Mouse (Mus musculus) CD8-positive naive resting alpha-beta T cell, adult 2 months (primary cell): ENCODE data around the gene Fsd1.

ENCODE experiments used
- DNase-seq, 2 experiments: peaks; one replicate each; pipeline ENCODE4 v3.0.0; 2022; ENCODE audit warnings: low read depth in 2 of 2, low spot score in 2 of 2

Fsd1 gene

DNA sequence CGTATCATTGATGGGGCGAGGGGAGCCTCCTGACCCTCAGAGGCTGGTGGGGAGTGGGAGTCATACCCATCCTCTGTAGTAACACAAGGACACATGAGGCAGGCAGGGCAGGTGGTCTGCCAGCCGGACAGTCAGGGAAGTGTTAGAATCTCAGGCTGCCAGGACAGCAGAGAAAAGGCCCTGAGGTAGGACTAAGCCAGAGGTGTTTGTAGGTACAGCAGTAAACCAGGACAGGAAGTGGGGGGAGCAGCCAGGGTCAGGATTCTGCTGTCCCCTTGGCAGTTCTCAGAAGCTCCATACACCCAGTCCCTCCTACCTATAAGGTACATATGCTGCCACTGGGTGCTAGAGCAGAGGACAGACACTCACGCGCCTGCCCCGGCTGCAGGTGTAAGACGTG, 24.7 kb upstream of the Fsd1 start:
- no peak for DNase-seq

DNA sequence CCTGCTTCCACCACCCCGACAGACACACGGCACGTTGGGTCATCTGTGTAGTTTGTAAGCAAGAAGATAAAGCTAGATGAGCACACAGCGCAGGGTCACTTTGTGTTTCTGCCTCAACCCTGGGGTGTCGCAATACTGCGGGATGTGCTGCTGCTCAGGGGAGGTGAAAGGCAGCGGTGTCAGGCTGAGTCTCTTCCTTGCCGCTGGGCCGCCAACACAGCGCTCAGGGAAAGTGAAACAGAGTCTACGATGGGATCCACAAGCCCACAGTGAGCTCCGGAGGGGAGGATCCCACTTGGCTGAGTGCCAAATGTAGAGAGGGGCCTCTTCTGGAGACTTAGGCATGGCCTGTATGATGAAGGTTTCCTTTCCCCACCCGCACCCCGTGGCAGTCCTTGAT, 23.1 kb upstream of the Fsd1 start:
- DNase-seq = no peak

GRCm38 (mm10) chr17:55964496-55964895, 21.8 kb upstream of the Fsd1 start:
- DNase-seq = no peak

- DNase-seq = no peak
Measured at GRCm38 (mm10) chr17:55964996-55965395, 21.3 kb upstream of the Fsd1 start.

GRCm38 (mm10) chr17:55967186-55967585, 19.1 kb upstream of the Fsd1 start:
- no peak for DNase-seq

- no peak for DNase-seq
Measured at GRCm38 (mm10) chr17:55968210-55968609, 18.1 kb upstream of the Fsd1 start.

GRCm38 (mm10) chr17:55969560-55969959, 16.7 kb upstream of the Fsd1 start:
- DNase-seq = no peak

GRCm38 (mm10) chr17:55969966-55970891, 16.1 kb upstream of the Fsd1 start, which contains the start of gene Shd:
Gene Shd, plus strand, starts transcription at chr17:55970467.
- no peak for DNase-seq

GRCm38 (mm10) chr17:55971453-55971852, 14.9 kb upstream of the Fsd1 start:
- DNase-seq = no peak

GRCm38 (mm10) chr17:55976255-55976862, 9.9 kb upstream of the Fsd1 start:
- DNase-seq = peak; percentile 54 to 62

DNA sequence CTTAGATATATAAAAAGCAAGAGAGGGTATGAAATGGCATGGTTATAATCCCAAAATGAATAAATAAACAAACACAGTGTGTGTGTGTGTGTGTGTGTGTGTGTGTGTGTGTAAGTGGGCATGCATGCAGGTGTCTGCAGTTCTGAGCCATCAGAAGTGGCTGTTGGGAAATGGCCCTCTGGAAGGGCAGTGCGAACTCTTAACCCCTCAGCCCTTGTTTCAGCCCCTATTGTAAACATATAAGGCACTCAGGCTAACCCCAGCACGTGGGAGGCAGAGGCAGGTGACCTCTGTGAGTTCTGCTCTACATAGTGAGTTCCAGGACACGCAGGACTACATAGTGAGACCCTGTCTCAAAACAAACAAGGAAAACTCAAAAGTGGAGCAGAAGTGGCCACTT, 9.0 kb upstream of the Fsd1 start:
- DNase-seq = no peak

- no peak for DNase-seq
Measured at GRCm38 (mm10) chr17:55990278-55990898, 4.1 kb downstream of the Fsd1 start.

DNA sequence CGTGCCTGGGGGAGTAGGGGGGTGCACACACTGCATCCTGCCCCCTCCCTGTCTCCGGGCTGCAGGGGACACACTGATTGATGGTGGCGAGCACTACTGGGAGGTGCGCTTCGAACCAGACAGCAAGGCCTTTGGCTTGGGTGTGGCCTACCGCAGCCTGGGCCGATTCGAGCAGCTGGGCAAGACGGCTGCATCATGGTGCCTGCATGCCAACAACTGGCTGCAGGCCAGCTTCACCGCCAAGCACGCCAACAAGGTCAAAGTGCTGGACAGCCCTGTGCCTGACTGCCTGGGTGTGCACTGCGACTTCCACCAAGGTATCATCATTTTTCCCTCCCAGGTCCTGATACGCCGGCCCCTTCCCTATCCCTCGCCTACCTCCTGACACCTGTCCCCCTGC, 9.7 kb downstream of the Fsd1 start:
- no peak for DNase-seq

GRCm38 (mm10) chr17:55999794-56000499, 13.6 kb downstream of the Fsd1 start:
- no peak for DNase-seq

GRCm38 (mm10) chr17:56003000-56003399, 16.7 kb downstream of the Fsd1 start:
- no peak for DNase-seq

DNA sequence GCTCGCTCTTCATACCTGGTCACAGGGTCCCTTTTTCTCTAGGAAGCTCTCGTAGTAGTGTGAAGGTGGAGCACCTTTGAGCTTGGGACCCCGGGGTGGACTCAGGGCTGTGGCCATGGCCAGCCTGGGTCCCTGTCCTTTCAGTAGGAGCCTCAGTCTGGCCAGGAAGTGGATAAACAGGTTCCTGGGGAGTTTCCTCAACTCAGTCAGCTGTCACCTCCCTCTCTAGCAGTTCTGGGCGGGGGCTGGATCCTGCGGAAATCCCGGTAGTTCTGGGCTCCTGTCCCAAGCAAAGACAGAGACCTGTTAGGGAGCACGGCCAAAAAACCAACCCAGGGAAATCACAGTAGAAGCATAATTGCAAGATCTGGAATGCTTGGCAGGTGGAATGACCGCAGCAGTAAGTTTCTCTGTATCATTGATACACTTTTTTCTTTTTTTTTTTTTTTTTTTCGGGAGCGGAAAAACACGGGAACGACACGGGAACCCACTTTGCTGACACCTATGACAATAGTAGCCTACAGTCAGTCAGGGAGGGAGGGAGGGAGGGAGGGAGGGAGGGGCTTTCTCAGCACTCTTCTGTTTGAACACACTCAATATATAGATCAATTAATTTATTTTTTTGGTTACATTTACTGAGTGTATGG, 19.2 kb downstream of the Fsd1 start, which contains the start of the genes Stap2 and Mpnd:
TSS of gene Stap2 (minus strand) at position 170 of the 647 bp plus-strand sequence.
TSS of gene Mpnd (plus strand) at position 297 of the 647 bp plus-strand sequence.
- DNase-seq = no peak

GRCm38 (mm10) chr17:56006956-56007355, 20.6 kb downstream of the Fsd1 start:
- no peak for DNase-seq

GRCm38 (mm10) chr17:56007444-56008355, 21.4 kb downstream of the Fsd1 start:
- no peak for DNase-seq

- DNase-seq = peak; percentile 75 to 83
Measured at GRCm38 (mm10) chr17:56008356-56009087, 22.2 kb downstream of the Fsd1 start.
